Mouse (Mus musculus): ENCODE measurements around the gene Plekhg5. TPM values are rescaled to one million over a fixed set of nuclear protein-coding genes. Genes with fewer than 3 reads are reported as not detected.
A peak's percentile ranks its signal among the peaks of the same experiment; 100 is the strongest.

Gene Plekhg5
- polyA plus RNA-seq (2014; fragmentation: Nextera tagmentation; extraction: Ambion mirVana), result 10.4 and 11.5 TPM in 2 replicates

DNA sequence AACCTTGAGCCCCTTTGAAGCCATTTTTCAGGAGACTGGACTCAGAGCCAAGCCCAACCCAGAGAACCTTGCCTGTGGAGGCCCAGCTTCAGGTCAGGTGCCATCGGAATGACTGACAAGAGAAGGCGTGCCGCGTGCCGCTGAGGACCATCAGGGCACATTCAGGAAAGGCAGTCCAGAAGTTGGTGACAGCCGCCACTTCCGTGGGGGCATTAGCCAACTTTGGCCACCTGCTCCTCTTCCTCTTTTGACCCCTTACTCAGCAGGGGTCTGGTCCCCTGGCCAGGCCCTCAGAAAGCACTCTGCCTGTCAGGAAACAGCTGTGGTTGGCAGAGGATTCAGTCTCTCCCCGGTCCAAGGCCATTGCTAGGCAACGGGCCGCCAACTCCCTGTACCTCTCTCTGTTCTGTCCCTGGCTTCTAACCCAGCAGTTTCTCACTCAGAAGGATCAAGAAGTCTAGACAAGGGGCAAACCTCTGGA, at the start of gene Plekhg5:
Plekhg5 (plus strand) TSS at position 378 of the 481 bp plus-strand sequence.
- Histone ChIP-seq H3K9me3 (ENCODE audit: control insufficient read depth, low read depth, low read length) (no peaks in the 10 kb centered on the region), H3K4me1 (ENCODE audit: control insufficient read depth, insufficient read depth, low read length) (peaks cover 7% of the 10 kb centered on the region; the same call in 1 of the 2 replicates), H3K27ac (ENCODE audit: low read length) (no peak within 1 kb of the TSS), H3K27me3 (ENCODE audit: control insufficient read depth, insufficient read depth, low read length) (no peaks in the 10 kb centered on the region), H3K4me2 (replicated peaks; ENCODE audit: low read depth, low read length) (no peak within 1 kb of the TSS), H3K36me3 (ENCODE audit: control insufficient read depth, insufficient read depth, low read length) (no peaks in the 10 kb centered on the region), H3K9ac (replicated peaks; ENCODE audit: low read depth, low read length) (no peak within 1 kb of the TSS), H3K4me3 (ENCODE audit: low read depth, low read length) (no peak within 1 kb of the TSS)
- WGBS, result 63% methylated on average over 10 of the region's 10 CpGs
- ATAC-seq (ENCODE audit: insufficient number of reproducible peaks, insufficient read depth, low FRiP score, low read depth), result no peak

DNA sequence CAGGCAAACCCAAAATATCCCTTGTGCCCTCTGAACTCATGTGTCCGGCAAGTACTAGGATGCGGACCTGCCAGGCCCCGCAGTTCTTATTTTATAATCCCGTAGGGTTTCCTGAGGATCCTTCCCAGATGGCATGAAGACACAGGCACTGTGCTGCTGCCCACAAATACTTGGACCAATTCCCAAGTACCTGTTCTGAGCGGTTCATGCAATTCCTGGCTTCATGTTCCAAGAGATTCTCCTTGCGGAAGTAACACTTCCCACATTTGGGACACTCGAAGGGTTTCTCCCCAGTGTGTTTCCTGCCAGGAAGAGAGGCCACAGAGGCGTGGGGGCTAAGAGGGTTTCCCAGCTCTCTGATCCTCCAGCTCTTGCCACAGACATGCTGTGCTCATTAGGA, 49.8 kb upstream of the Plekhg5 start:
- 92% methylated on average over 8 of the region's 8 CpGs for WGBS
- no peak for ATAC-seq (ENCODE audit: insufficient number of reproducible peaks, insufficient read depth, low FRiP score, low read depth)
- H3K36me3 ChIP-seq (ENCODE audit: control insufficient read depth, insufficient read depth, low read length), result peaks cover 47% of the 10 kb centered on the region

DNA sequence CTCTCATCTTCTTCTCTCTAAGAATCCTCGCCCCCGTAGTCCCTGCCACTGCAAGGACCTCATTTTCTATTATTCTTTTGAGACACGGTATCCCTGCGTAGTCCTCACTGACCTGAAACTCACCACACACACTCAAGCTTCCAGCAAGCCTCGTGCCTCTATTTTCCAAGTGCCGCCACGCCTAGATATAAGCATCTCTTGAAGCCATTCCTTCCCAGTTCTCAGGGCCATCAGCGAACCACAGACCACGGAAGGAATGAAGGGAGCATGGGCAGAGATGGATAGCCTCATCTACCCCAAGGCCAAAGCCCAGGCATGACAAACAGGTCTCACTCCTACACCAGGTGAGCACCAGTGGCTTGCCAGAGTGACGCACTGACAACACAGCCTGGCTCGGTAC, 47.8 kb upstream of the Plekhg5 start:
- Histone ChIP-seq H3K27ac (ENCODE audit: low read length) (no peak overlapping the region), H3K27me3 (ENCODE audit: control insufficient read depth, insufficient read depth, low read length) (no peaks in the 10 kb centered on the region), H3K36me3 (ENCODE audit: control insufficient read depth, insufficient read depth, low read length) (peaks cover 36% of the 10 kb centered on the region), H3K9ac (replicated peaks; ENCODE audit: low read depth, low read length) (no peak overlapping the region), H3K9me3 (ENCODE audit: control insufficient read depth, low read depth, low read length) (no peaks in the 10 kb centered on the region), H3K4me2 (replicated peaks; ENCODE audit: low read depth, low read length) (no peak overlapping the region), H3K4me3 (ENCODE audit: low read depth, low read length) (no peak overlapping the region), H3K4me1 (ENCODE audit: control insufficient read depth, insufficient read depth, low read length) (peaks cover 24% of the 10 kb centered on the region)
- no peak for ATAC-seq (ENCODE audit: insufficient number of reproducible peaks, insufficient read depth, low FRiP score, low read depth)
- WGBS, result 91% methylated on average over 11 of the region's 11 CpGs

More for the DNA sequence above, 49.8 kb upstream of the Plekhg5 start:
- no peak overlapping the region for H3K9ac ChIP-seq (replicated peaks; ENCODE audit: low read depth, low read length)
- H3K4me3 ChIP-seq (ENCODE audit: low read depth, low read length), result no peak overlapping the region
- H3K27me3 ChIP-seq (ENCODE audit: control insufficient read depth, insufficient read depth, low read length), result no peaks in the 10 kb centered on the region
- H3K4me2 ChIP-seq (replicated peaks; ENCODE audit: low read depth, low read length), result no peak overlapping the region
- H3K4me1 ChIP-seq (ENCODE audit: control insufficient read depth, insufficient read depth, low read length), result peaks cover 18% of the 10 kb centered on the region
- H3K9me3 ChIP-seq (ENCODE audit: control insufficient read depth, low read depth, low read length), result no peaks in the 10 kb centered on the region
- no peak overlapping the region for H3K27ac ChIP-seq (ENCODE audit: low read length)

DNA sequence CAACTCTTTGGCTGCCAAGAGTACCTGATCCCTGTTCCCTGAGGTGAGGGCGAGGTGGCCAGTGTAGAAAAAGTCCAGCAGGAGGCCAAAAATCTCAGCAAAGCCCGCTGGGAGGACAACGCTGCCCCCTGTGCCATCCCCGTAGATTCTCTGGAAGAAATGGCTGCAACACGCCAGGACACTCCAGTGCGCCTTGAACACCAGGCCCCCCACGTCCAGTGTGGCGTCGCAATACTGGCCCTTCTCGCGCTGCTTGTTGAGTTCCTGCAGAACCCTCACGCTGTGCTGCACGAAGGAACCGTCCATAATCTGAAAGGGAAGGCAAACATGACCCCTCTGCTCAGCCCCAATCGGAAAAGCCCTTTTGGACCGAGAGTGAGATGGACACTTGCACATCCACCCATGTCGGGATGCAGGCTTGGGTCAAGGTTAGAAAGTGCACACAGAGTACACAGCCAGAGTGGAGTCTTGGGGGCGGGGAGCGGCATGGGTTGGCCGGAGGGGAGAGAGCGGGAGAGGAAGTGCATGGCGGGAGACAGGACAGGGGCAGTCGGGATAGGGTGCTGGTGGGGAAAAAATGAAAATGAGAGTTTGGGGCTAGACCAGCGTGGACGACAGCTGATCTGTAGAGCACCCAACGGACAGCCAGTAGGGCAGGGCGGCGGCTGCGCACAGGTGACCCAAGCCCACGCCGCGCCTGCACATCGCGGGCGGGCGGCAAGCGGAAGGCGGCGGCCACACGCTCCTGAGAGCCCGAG, 45.4 kb upstream of the Plekhg5 start:
- Histone ChIP-seq H3K9me3 (ENCODE audit: control insufficient read depth, low read depth, low read length) (no peaks in the 10 kb centered on the region), H3K36me3 (ENCODE audit: control insufficient read depth, insufficient read depth, low read length) (peaks cover 12% of the 10 kb centered on the region), H3K4me3 (ENCODE audit: low read depth, low read length) (peak overlapping the region; percentile 63), H3K4me1 (ENCODE audit: control insufficient read depth, insufficient read depth, low read length) (peaks cover 24% of the 10 kb centered on the region), H3K27ac (ENCODE audit: low read length) (0 out of 2 replicates have a peak overlapping the region, but pooled peaks have one; percentile 56), H3K27me3 (ENCODE audit: control insufficient read depth, insufficient read depth, low read length) (no peaks in the 10 kb centered on the region), H3K9ac (replicated peaks; ENCODE audit: low read depth, low read length) (peak overlapping the region; percentile 59), H3K4me2 (replicated peaks; ENCODE audit: low read depth, low read length) (peak overlapping the region; percentile 80)
- WGBS, result 2% methylated on average over 26 of the region's 41 CpGs
- peak; percentile 53 for ATAC-seq (ENCODE audit: insufficient number of reproducible peaks, insufficient read depth, low FRiP score, low read depth)

DNA sequence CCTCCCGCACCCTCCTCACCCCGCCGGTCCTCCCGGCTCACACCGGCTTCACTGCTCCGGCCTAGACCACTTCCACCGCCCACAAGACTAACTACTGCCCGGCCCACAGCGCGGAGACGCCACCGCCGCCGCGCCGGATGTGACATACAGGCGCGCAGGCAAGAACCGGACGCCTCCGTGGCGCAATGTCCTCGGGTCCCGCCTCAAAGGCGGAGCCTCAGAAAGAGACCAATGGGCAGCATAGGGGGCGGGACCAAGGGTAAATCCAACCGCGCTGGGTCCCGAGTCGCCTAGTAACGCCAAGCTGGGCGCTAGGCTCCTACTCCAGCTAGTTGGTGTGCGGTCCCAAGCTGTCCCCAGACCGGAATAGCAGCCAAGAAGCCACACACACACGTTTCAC, 44.8 kb upstream of the Plekhg5 start, which contains the start of gene Zbtb48:
Zbtb48 (minus strand) TSS at position 148 of the 400 bp plus-strand sequence.
- Histone ChIP-seq H3K9ac (replicated peaks; ENCODE audit: low read depth, low read length) (peak within 1 kb of the TSS; percentile 59), H3K4me2 (replicated peaks; ENCODE audit: low read depth, low read length) (peak within 1 kb of the TSS; percentile 86), H3K27me3 (ENCODE audit: control insufficient read depth, insufficient read depth, low read length) (no peaks in the 10 kb centered on the region), H3K36me3 (ENCODE audit: control insufficient read depth, insufficient read depth, low read length) (peaks cover 9% of the 10 kb centered on the region), H3K4me1 (ENCODE audit: control insufficient read depth, insufficient read depth, low read length) (peaks cover 24% of the 10 kb centered on the region), H3K9me3 (ENCODE audit: control insufficient read depth, low read depth, low read length) (no peaks in the 10 kb centered on the region), H3K4me3 (ENCODE audit: low read depth, low read length) (peak within 1 kb of the TSS; percentile 63), H3K27ac (ENCODE audit: low read length) (0 out of 2 replicates have a peak within 1 kb of the TSS, but pooled peaks have one; percentile 56)
- WGBS, result under 1% methylated on average over 35 of the region's 35 CpGs
- ATAC-seq (ENCODE audit: insufficient number of reproducible peaks, insufficient read depth, low FRiP score, low read depth), result peak; percentile 97

DNA sequence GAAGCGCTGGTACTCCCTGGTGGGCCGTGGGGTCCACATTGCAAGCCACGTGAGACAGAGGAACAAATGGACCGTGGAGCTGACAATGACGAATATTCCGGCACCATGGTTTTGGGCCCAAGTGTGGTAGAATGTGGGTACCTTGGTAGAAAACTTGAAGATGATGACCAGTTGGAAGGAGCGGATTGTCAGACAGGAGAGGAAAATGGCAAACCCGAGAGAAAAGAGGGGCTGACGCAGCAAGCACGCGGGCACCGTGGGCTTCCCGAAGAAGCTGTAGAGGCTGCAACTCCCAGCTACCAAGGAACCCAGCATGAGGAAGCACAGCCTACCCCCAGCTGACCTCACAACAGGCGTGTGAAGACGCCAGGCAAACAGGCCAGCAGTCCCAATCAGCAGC, 43.8 kb upstream of the Plekhg5 start:
- H3K27me3 ChIP-seq (ENCODE audit: control insufficient read depth, insufficient read depth, low read length), result no peaks in the 10 kb centered on the region
- no peak overlapping the region for H3K9ac ChIP-seq (replicated peaks; ENCODE audit: low read depth, low read length)
- H3K4me1 ChIP-seq (ENCODE audit: control insufficient read depth, insufficient read depth, low read length), result peaks cover 24% of the 10 kb centered on the region
- ATAC-seq (ENCODE audit: insufficient number of reproducible peaks, insufficient read depth, low FRiP score, low read depth), result no peak
- no peak overlapping the region for H3K4me3 ChIP-seq (ENCODE audit: low read depth, low read length)
- 64% methylated on average over 15 of the region's 15 CpGs for WGBS
- no peak overlapping the region for H3K27ac ChIP-seq (ENCODE audit: low read length)
- H3K9me3 ChIP-seq (ENCODE audit: control insufficient read depth, low read depth, low read length), result no peaks in the 10 kb centered on the region
- H3K36me3 ChIP-seq (ENCODE audit: control insufficient read depth, insufficient read depth, low read length), result peaks cover 1% of the 10 kb centered on the region
- H3K4me2 ChIP-seq (replicated peaks; ENCODE audit: low read depth, low read length), result peak overlapping the region; percentile 86

DNA sequence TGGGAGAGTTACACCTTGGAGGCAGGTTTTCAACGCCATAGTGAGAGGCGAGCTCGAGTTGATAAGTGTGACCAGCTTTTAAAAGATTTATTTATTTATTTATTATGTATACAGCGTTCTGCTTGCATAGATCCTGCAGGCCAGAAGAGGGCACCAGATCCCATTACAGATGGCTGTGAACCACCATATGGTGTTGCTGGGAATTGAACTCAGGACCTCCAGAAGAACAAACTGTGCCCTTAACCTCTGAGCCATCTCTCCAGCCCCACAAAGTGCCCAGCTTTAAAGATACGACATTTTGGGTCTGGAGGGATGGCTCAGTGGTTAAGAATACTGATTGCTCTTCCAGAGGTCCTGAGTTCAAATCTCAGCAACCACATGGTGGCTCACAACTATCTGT, 43.2 kb upstream of the Plekhg5 start:
- no peak overlapping the region for H3K27ac ChIP-seq (ENCODE audit: low read length)
- no peaks in the 10 kb centered on the region; the same call in none of the 2 replicates for H3K36me3 ChIP-seq (ENCODE audit: control insufficient read depth, insufficient read depth, low read length)
- no peak overlapping the region for H3K4me3 ChIP-seq (ENCODE audit: low read depth, low read length)
- H3K9me3 ChIP-seq (ENCODE audit: control insufficient read depth, low read depth, low read length), result no peaks in the 10 kb centered on the region
- 48% methylated on average over 5 of the region's 5 CpGs for WGBS
- no peak for ATAC-seq (ENCODE audit: insufficient number of reproducible peaks, insufficient read depth, low FRiP score, low read depth)
- no peaks in the 10 kb centered on the region for H3K27me3 ChIP-seq (ENCODE audit: control insufficient read depth, insufficient read depth, low read length)
- H3K4me2 ChIP-seq (replicated peaks; ENCODE audit: low read depth, low read length), result no peak overlapping the region
- H3K9ac ChIP-seq (replicated peaks; ENCODE audit: low read depth, low read length), result no peak overlapping the region
- H3K4me1 ChIP-seq (ENCODE audit: control insufficient read depth, insufficient read depth, low read length), result peaks cover 24% of the 10 kb centered on the region

DNA sequence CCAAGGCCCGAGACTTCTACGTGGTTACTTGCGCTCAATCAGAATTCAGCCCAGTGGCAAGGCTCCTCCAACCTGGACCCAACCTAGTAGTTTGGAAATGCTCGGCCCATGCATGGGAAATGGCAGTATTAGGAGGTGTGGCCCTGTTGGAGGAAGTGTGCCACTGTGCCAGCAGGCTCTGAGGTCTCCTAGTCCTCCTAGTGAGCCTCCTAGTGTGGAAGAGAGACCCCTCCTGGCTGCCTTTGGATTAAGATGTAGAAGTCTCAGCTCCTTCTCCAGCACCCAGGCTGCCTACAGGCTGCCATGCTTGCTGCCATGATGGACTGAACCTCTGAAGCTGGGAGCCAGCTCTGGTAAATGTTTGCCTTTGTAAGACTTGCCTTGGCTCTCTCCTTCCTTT, 42.3 kb upstream of the Plekhg5 start:
- H3K4me2 ChIP-seq (replicated peaks; ENCODE audit: low read depth, low read length), result no peak overlapping the region
- 80% methylated on average over 4 of the region's 4 CpGs for WGBS
- H3K4me1 ChIP-seq (ENCODE audit: control insufficient read depth, insufficient read depth, low read length), result peaks cover 23% of the 10 kb centered on the region
- H3K9ac ChIP-seq (replicated peaks; ENCODE audit: low read depth, low read length), result no peak overlapping the region
- H3K27ac ChIP-seq (ENCODE audit: low read length), result no peak overlapping the region
- H3K36me3 ChIP-seq (ENCODE audit: control insufficient read depth, insufficient read depth, low read length), result no peaks in the 10 kb centered on the region
- ATAC-seq (ENCODE audit: insufficient number of reproducible peaks, insufficient read depth, low FRiP score, low read depth), result no peak
- no peaks in the 10 kb centered on the region for H3K9me3 ChIP-seq (ENCODE audit: control insufficient read depth, low read depth, low read length)
- no peak overlapping the region for H3K4me3 ChIP-seq (ENCODE audit: low read depth, low read length)
- H3K27me3 ChIP-seq (ENCODE audit: control insufficient read depth, insufficient read depth, low read length), result no peaks in the 10 kb centered on the region
